Mouse (Mus musculus): ENCODE measurements around the gene Olfr770.
"Not testable (repeated sequence)": the region's sequence is repeated elsewhere in the genome, so short reads cannot be mapped to it uniquely, and the experiment has no call there.

Olfr770 gene

GRCm38 (mm10) chr10:129138898-129139297, at the start of gene Olfr770:
Gene Olfr770 (minus strand): TSS chr10:129138998.
- no peak for DNase-seq (ENCODE audit: low spot score)

- not testable (repeated sequence) for DNase-seq (ENCODE audit: low spot score)
Measured at GRCm38 (mm10) chr10:129187319-129187718, 48.5 kb upstream of the Olfr770 start, which contains the start of gene Olfr773. Gene Olfr773 (minus strand): TSS chr10:129187419.

- not testable (repeated sequence) for DNase-seq (ENCODE audit: low spot score)
Measured at GRCm38 (mm10) chr10:129177821-129178220, 39.0 kb upstream of the Olfr770 start, which contains the start of gene Olfr772. Gene Olfr772 (minus strand): TSS chr10:129177921.

GRCm38 (mm10) chr10:129164651-129165050, 25.9 kb upstream of the Olfr770 start, which contains the start of gene Olfr771:
Gene Olfr771 (minus strand): TSS chr10:129164751.
- DNase-seq (ENCODE audit: low spot score), result no peak

GRCm38 (mm10) chr10:129117761-129118160, 21.0 kb downstream of the Olfr770 start, which contains the start of gene Olfr769:
Gene Olfr769 (minus strand): TSS chr10:129117861.
- DNase-seq (ENCODE audit: low spot score), result no peak

- no peak for DNase-seq (ENCODE audit: low spot score)
Measured at GRCm38 (mm10) chr10:129115146-129115545, 23.7 kb downstream of the Olfr770 start.

- DNase-seq (ENCODE audit: low spot score), result no peak
Measured at GRCm38 (mm10) chr10:129101231-129101630, 37.6 kb downstream of the Olfr770 start.

- DNase-seq (ENCODE audit: low spot score), result no peak
Measured at GRCm38 (mm10) chr10:129099275-129099674, 39.5 kb downstream of the Olfr770 start, which contains the start of gene Olfr768. Gene Olfr768 (minus strand): TSS chr10:129099375.

- not testable (repeated sequence) for DNase-seq (ENCODE audit: low spot score)
Measured at GRCm38 (mm10) chr10:129082810-129083209, 56.0 kb downstream of the Olfr770 start, which contains the start of gene Olfr767. Gene Olfr767 (minus strand): TSS chr10:129082910.

Data from urinary bladder, postnatal 14 days (tissue).